Mouse (Mus musculus) ES-E14 (cell line): ENCODE measurements around the gene Tatdn2.

Experiments used
- CHD2 ChIP-seq: IDR thresholded peaks from 2 replicates; pipeline ENCODE4 v1.6.1; 2014; ENCODE audit warnings: mild to moderate bottlenecking, low read depth, low read length, inconsistent platforms
- HCFC1 ChIP-seq: IDR thresholded peaks from 2 replicates; pipeline ENCODE4 v1.6.1; 2012; ENCODE audit warnings: low read length, inconsistent platforms, borderline replicate concordance; ENCODE audit not compliant: insufficient read depth
- MAFK ChIP-seq: IDR thresholded peaks from 2 replicates; pipeline ENCODE4 v1.6.1; 2014; ENCODE audit warnings: mild to moderate bottlenecking, low read depth, low read length, inconsistent platforms; ENCODE audit not compliant: insufficient read depth
- ZC3H11A ChIP-seq: IDR thresholded peaks from 2 replicates; pipeline ENCODE4 v1.6.1; 2012; ENCODE audit warnings: low read depth, mild to moderate bottlenecking, inconsistent platforms, low read length, borderline replicate concordance
- ZNF384 ChIP-seq: IDR thresholded peaks from 2 replicates; pipeline ENCODE4 v1.6.1; 2012; ENCODE audit warnings: low read depth, low read length, inconsistent platforms

DNA sequence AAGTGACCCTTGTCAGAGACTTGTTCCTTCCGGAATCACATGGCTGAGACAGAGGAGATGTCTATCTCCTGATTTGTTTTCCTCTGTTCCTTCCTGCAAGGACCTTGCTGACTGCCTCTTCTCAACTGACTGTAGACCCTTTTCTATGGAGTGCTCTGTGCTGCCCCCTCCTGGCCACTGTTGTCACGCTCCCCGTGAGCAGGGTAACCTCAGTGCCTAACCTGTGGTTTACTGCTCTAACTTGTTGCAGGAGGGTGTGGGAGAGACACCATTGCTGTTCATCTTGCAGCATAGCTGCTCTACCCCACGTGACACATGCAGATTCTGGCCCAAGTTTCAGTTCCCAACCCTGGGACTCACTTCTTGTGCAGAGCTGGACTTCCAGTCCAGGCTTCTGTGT, 15.6 kb upstream of the Tatdn2 start:
- TF ChIP-seq ZNF384 (no peak), MAFK (no peak), ZC3H11A (peak; percentile 39; the same call in 1 of the 2 replicates), HCFC1 (no peak), CHD2 (no peak)
